Mouse (Mus musculus): ENCODE results near the gene Mcmbp. TPM values are rescaled to one million over a fixed set of nuclear protein-coding genes. Genes with fewer than 3 reads are reported as not detected.
"Not testable (repeated sequence)": the region's sequence is repeated elsewhere in the genome, so short reads cannot be mapped to it uniquely, and the experiment has no call there.

Mcmbp gene
- polyA plus RNA-seq, 1 experiment from 2014 or later, result 82.7 TPM

- WGBS, result 84% methylated on average over 4 of the region's 4 CpGs
- no peak for ATAC-seq (ENCODE audit: insufficient number of reproducible peaks, insufficient read depth, low FRiP score, low TSS enrichment, low read depth)
- H3K36me3 ChIP-seq, result peaks cover 95% of the 10 kb centered on the region
Measured at GRCm38 (mm10) chr7:128717991-128718390, 22.3 kb downstream of the Mcmbp start.

GRCm38 (mm10) chr7:128705735-128706134, 34.6 kb downstream of the Mcmbp start:
- Histone ChIP-seq H3K27ac (no peak overlapping the region), H3K9ac (replicated peaks) (no peak overlapping the region), H3K4me3 (replicated peaks) (no peak overlapping the region), H3K36me3 (peaks cover 98% of the 10 kb centered on the region), H3K27me3 (no peaks in the 10 kb centered on the region), H3K9me3 (no peaks in the 10 kb centered on the region), H3K4me1 (replicated peaks) (no peaks in the 10 kb centered on the region), H3K4me2 (no peak overlapping the region)
- ATAC-seq (ENCODE audit: insufficient number of reproducible peaks, insufficient read depth, low FRiP score, low TSS enrichment, low read depth), result 0 out of 2 replicates have a peak, but pooled peaks have one; percentile 75
- 26% methylated on average over 4 of the region's 4 CpGs for WGBS

More at GRCm38 (mm10) chr7:128717991-128718390, 22.3 kb downstream of the Mcmbp start:
- Histone ChIP-seq H3K9ac (replicated peaks) (no peak overlapping the region), H3K27ac (no peak overlapping the region), H3K9me3 (no peaks in the 10 kb centered on the region), H3K4me2 (no peak overlapping the region), H3K27me3 (no peaks in the 10 kb centered on the region), H3K4me1 (replicated peaks) (no peaks in the 10 kb centered on the region), H3K4me3 (replicated peaks) (no peak overlapping the region)

GRCm38 (mm10) chr7:128699959-128700358, 40.3 kb downstream of the Mcmbp start:
- H3K9me3 ChIP-seq; H3K4me3 ChIP-seq (replicated peaks); H3K27me3 ChIP-seq; H3K4me2 ChIP-seq; ATAC-seq (ENCODE audit: insufficient number of reproducible peaks, insufficient read depth, low FRiP score, low TSS enrichment, low read depth); H3K27ac ChIP-seq; H3K9ac ChIP-seq (replicated peaks); H3K4me1 ChIP-seq (replicated peaks): not testable (repeated sequence)
- WGBS, result 95% methylated on average over 6 of the region's 6 CpGs
- H3K36me3 ChIP-seq, result peaks cover 84% of the 10 kb centered on the region

GRCm38 (mm10) chr7:128694848-128695247, 45.4 kb downstream of the Mcmbp start:
- Histone ChIP-seq H3K9ac (replicated peaks) (no peak overlapping the region), H3K36me3 (peaks cover 62% of the 10 kb centered on the region)
- 90% methylated on average over 10 of the region's 10 CpGs for WGBS

GRCm38 (mm10) chr7:128692163-128692562, 48.1 kb downstream of the Mcmbp start:
- Histone ChIP-seq H3K36me3 (peaks cover 59% of the 10 kb centered on the region), H3K4me3 (replicated peaks) (no peak overlapping the region), H3K4me2 (no peak overlapping the region), H3K27ac (no peak overlapping the region), H3K27me3 (0 out of 2 replicates have a peak, but pooled peaks cover 3% of the 10 kb centered on the region), H3K4me1 (replicated peaks) (no peaks in the 10 kb centered on the region; the same call in 1 of the 2 replicates), H3K9ac (replicated peaks) (no peak overlapping the region), H3K9me3 (peaks cover 15% of the 10 kb centered on the region)
- 88% methylated on average over 7 of the region's 7 CpGs for WGBS
- ATAC-seq (ENCODE audit: insufficient number of reproducible peaks, insufficient read depth, low FRiP score, low TSS enrichment, low read depth), result no peak

More at GRCm38 (mm10) chr7:128694848-128695247, 45.4 kb downstream of the Mcmbp start:
- H3K4me1 ChIP-seq (replicated peaks), result no peaks in the 10 kb centered on the region
- H3K9me3 ChIP-seq, result no peaks in the 10 kb centered on the region
- H3K4me3 ChIP-seq (replicated peaks), result no peak overlapping the region
- H3K27me3 ChIP-seq, result no peaks in the 10 kb centered on the region
- ATAC-seq (ENCODE audit: insufficient number of reproducible peaks, insufficient read depth, low FRiP score, low TSS enrichment, low read depth), result no peak
- no peak overlapping the region for H3K27ac ChIP-seq
- no peak overlapping the region for H3K4me2 ChIP-seq

- Histone ChIP-seq H3K27ac (no peak overlapping the region), H3K27me3 (0 out of 2 replicates have a peak, but pooled peaks cover 5% of the 10 kb centered on the region), H3K9me3 (peaks cover 29% of the 10 kb centered on the region), H3K36me3 (peaks cover 67% of the 10 kb centered on the region), H3K4me3 (replicated peaks) (no peak overlapping the region), H3K9ac (replicated peaks) (no peak overlapping the region), H3K4me1 (replicated peaks) (no peaks in the 10 kb centered on the region; the same call in 1 of the 2 replicates), H3K4me2 (no peak overlapping the region)
- 79% methylated on average over 7 of the region's 7 CpGs for WGBS
- no peak for ATAC-seq (ENCODE audit: insufficient number of reproducible peaks, insufficient read depth, low FRiP score, low TSS enrichment, low read depth)
Measured at GRCm38 (mm10) chr7:128690796-128691195, 49.5 kb downstream of the Mcmbp start.

- no peak for ATAC-seq (ENCODE audit: insufficient number of reproducible peaks, insufficient read depth, low FRiP score, low TSS enrichment, low read depth)
- no peak overlapping the region for H3K9ac ChIP-seq (replicated peaks)
- 14% methylated on average over 7 of the region's 7 CpGs for WGBS
- no peak overlapping the region for H3K4me2 ChIP-seq
- H3K4me1 ChIP-seq (replicated peaks), result no peaks in the 10 kb centered on the region; the same call in 1 of the 2 replicates
- no peak overlapping the region for H3K4me3 ChIP-seq (replicated peaks)
- H3K27ac ChIP-seq, result no peak overlapping the region
- peaks cover 29% of the 10 kb centered on the region for H3K9me3 ChIP-seq
- peaks cover 68% of the 10 kb centered on the region for H3K36me3 ChIP-seq
- 0 out of 2 replicates have a peak, but pooled peaks cover 5% of the 10 kb centered on the region for H3K27me3 ChIP-seq
Measured at GRCm38 (mm10) chr7:128690070-128690469, 50.2 kb downstream of the Mcmbp start.

- no peak overlapping the region for H3K4me3 ChIP-seq (replicated peaks)
- H3K4me2 ChIP-seq, result no peak overlapping the region
- H3K9me3 ChIP-seq, result peaks cover 29% of the 10 kb centered on the region
- no peaks in the 10 kb centered on the region; the same call in 1 of the 2 replicates for H3K4me1 ChIP-seq (replicated peaks)
- no peak overlapping the region for H3K27ac ChIP-seq
- WGBS, result 80% methylated on average over 8 of the region's 8 CpGs
- no peak overlapping the region for H3K9ac ChIP-seq (replicated peaks)
- H3K27me3 ChIP-seq, result 0 out of 2 replicates have a peak, but pooled peaks cover 5% of the 10 kb centered on the region
- H3K36me3 ChIP-seq, result peaks cover 68% of the 10 kb centered on the region
- no peak for ATAC-seq (ENCODE audit: insufficient number of reproducible peaks, insufficient read depth, low FRiP score, low TSS enrichment, low read depth)
Measured at GRCm38 (mm10) chr7:128689347-128689746, 50.9 kb downstream of the Mcmbp start.

- 59% methylated on average over 56 of the region's 56 CpGs for WGBS
- Histone ChIP-seq H3K36me3 (peaks cover 64% of the 10 kb centered on the region), H3K4me2 (peak overlapping the region; percentile 68), H3K27me3 (0 out of 2 replicates have a peak, but pooled peaks cover 5% of the 10 kb centered on the region), H3K27ac (no peak overlapping the region), H3K4me3 (replicated peaks) (peak overlapping the region; percentile 49), H3K9me3 (peaks cover 29% of the 10 kb centered on the region), H3K4me1 (replicated peaks) (no peaks in the 10 kb centered on the region; the same call in 1 of the 2 replicates), H3K9ac (replicated peaks) (no peak overlapping the region)
- peak; percentile 68; the same call in 1 of the 2 replicates for ATAC-seq (ENCODE audit: insufficient number of reproducible peaks, insufficient read depth, low FRiP score, low TSS enrichment, low read depth)
Measured at GRCm38 (mm10) chr7:128687821-128688564, 52.3 kb downstream of the Mcmbp start.

- ATAC-seq (ENCODE audit: insufficient number of reproducible peaks, insufficient read depth, low FRiP score, low TSS enrichment, low read depth), result no peak
- H3K4me1 ChIP-seq (replicated peaks), result no peaks in the 10 kb centered on the region
- H3K27me3 ChIP-seq, result no peaks in the 10 kb centered on the region
- H3K27ac ChIP-seq, result no peak overlapping the region
- H3K4me3 ChIP-seq (replicated peaks), result no peak overlapping the region
- H3K9me3 ChIP-seq, result peaks cover 4% of the 10 kb centered on the region; the same call in 1 of the 2 replicates
- peaks cover 18% of the 10 kb centered on the region for H3K36me3 ChIP-seq
- 60% methylated on average over 3 of the region's 3 CpGs for WGBS
- H3K9ac ChIP-seq (replicated peaks), result no peak overlapping the region
- no peak overlapping the region for H3K4me2 ChIP-seq
Measured at GRCm38 (mm10) chr7:128678546-128678945, 61.7 kb downstream of the Mcmbp start.

- no peaks in the 10 kb centered on the region for H3K27me3 ChIP-seq
- ATAC-seq (ENCODE audit: insufficient number of reproducible peaks, insufficient read depth, low FRiP score, low TSS enrichment, low read depth), result no peak
- H3K9ac ChIP-seq (replicated peaks), result 0 out of 2 replicates have a peak overlapping the region, but pooled peaks have one; percentile 34
- peaks cover 4% of the 10 kb centered on the region; the same call in 1 of the 2 replicates for H3K9me3 ChIP-seq
- peaks cover 14% of the 10 kb centered on the region for H3K4me1 ChIP-seq (replicated peaks)
- H3K4me2 ChIP-seq, result peak overlapping the region; percentile 46
- 0 out of 2 replicates have a peak overlapping the region, but pooled peaks have one; percentile 3 for H3K4me3 ChIP-seq (replicated peaks)
- WGBS, result 12% methylated on average over 15 of the region's 15 CpGs
- H3K36me3 ChIP-seq, result peaks cover 29% of the 10 kb centered on the region; the same call in 1 of the 2 replicates
- no peak overlapping the region for H3K27ac ChIP-seq
Measured at GRCm38 (mm10) chr7:128672408-128673010, 67.8 kb downstream of the Mcmbp start.

Data from limb, embryonic 12.5 days (tissue).